Mouse (Mus musculus): Measurements from ENCODE around the gene Wnt5b. TPM values are rescaled to one million over a fixed set of nuclear protein-coding genes. Genes with fewer than 3 reads are reported as not detected.
A peak's percentile ranks its signal among the peaks of the same experiment; 100 is the strongest.

The Wnt5b gene
- 1 to 10 TPM; 1.4 to 1.6 TPM for total RNA-seq (2021)

DNA sequence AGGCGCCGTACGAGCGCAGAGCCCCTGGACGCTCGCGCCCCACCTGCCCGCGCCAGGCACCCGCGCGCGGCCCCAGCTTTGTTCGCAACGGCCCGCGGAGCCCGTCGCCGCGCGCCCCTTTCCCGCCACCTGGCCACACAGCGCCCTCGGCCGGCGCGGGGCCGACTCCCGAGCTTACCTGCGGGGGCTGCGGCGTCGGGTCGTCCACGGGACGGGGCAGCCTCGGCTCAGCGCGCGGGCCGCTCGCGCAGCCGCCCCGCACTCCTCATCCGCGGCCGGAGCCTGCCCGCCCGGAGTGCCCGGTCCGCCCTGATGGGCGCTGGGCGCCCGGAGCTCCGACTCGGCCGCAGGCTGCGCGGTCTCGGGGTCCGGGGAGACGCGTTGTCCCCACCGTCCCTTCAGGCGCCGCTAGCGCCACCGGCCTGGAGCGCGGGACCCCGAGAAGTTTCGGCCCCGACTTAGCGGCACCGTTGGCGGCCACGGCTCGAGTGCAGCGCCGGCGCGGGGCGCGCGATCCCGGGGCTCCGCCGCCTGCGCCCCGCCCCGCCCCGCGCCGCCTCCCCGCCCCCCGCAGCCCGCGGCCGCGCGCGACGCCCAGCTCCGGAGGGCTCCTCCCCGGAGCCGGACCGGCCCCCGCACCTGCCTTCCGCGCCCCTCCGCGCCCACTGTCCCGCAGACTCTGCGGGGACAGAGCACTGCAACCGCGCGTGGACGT lies at the start of gene Wnt5b:
Wnt5b (minus strand) TSS at position 545 of the 715 bp plus-strand sequence.
- peak in 1 of 2 experiments; percentile 18 for DNase-seq (ENCODE audit: low spot score in 2 of 2)

DNA sequence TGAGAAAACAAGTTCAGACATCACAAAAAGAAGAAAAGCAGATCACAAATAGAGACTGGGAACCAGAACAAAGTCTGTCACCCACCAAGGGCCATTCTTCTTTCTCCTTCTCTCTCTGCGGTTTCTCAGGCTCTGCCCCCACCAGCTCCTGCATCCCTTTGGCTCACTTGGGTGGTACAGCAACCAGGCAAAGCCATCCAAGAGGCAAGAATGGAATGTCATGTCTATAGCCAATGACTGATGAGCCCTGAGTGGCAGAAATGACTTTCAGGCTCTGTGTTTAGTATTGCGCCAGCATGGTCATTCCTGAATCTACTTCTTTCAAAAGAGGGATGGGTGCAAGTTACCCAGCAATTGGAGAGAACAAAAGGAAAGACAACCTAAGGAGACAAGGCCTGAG lies 46.7 kb upstream of the Wnt5b start:
- DNase-seq (ENCODE audit: low spot score in 2 of 2), result no peak
- intact Hi-C loops (cut with DNase I), result no loop called here

More for the DNA sequence above, at the start of gene Wnt5b:
- intact Hi-C loops (cut with DNase I), result no loop called here

DNA sequence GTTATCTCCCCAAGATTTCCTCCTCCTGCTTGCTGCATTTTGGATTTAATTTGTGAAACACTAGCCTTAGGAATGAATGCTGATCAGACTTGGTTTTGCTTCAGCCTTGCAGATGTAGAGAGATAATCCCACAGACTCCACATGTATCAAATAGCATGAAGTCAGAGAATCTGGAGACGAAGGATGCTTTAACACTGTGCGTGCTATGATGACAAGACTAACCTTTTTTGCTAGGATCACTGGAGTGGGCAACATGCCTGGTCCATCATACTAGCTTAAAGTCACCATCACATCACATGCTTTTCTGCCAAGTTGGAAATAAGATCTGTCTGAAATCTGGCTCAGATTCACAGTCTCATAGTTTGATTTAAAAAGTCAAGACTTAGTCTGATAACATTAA lies 43.8 kb upstream of the Wnt5b start:
- intact Hi-C loops (cut with DNase I), result no loop called here
- no peak for DNase-seq (ENCODE audit: low spot score in 2 of 2)

DNA sequence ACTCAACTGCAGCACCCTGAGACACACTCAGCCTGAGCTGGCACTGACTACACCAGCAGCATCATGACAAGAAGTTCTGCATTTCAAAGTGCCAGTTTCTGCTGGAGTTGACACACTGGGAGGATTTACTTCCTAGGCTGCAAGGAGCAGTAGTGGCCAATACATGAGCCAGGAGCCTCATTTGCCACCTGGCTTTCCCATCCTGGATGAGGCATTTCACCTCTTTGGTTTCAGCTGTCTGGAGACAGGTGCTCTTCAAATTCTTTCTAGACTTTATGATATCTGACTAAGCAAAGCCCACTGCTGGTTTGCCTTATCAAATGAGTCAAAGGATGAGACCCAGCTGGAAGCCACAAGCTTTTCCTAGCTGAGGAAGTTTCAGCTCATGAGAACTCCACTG lies 43.3 kb upstream of the Wnt5b start:
- no peak for DNase-seq (ENCODE audit: low spot score in 2 of 2)
- intact Hi-C loops (cut with DNase I), result no loop called here

DNA sequence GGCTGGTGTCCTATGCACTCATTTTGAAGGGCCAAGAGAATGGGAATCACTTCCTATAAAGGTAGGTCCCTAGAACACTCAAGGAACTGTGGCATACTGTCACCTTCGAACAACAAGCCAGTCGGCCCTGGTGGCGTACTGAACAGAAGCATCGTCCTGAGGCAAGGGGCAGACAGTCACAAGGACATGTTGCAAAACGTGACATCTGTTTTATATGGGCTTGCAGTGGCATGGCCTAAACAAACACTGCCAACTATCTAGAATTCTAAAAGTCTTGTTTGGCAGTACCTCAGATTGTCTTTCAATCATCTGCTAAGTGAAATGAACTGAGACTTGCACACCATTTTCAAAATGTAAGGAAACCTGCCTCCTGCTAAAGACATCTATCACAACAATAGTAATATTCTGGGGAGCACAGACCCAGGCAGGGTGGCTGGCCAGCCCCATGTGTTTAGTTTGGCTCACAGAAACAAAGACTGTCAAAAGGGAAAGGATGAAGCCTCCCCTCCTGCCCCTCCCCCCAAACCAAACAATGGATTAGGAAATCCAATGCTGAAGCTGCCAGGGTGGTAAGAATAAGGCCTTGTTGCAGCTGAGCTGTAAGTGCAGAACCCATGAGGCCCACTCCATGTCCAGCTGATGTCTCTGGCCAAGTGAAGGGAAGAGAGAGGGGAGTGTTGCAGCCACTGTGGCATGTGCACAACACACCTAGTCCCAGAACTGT lies 41.7 kb upstream of the Wnt5b start:
- DNase-seq (ENCODE audit: low spot score in 2 of 2), result no peak
- intact Hi-C loops (cut with DNase I), result no loop called here

DNA sequence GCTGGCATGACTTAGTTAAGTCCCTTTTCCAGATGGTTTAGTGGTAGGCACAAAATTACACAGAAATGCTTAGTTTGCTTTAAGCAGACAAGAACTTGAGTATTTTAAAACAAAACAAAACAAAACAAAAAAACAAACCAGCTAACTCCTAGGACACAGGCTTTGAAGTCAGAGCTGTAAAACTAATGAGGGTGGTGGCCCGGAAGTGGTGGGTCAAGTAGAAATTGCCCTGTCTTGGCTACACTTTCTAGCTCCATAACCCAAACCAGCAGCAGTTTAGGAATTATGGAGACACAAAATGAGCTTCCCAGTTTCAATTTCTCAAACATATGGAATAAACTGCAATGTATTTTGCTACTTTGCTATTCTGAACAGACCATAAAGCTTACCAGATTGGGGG lies 39.9 kb upstream of the Wnt5b start:
- no peak for DNase-seq (ENCODE audit: low spot score in 2 of 2)
- intact Hi-C loops (cut with DNase I), result no loop called here

DNA sequence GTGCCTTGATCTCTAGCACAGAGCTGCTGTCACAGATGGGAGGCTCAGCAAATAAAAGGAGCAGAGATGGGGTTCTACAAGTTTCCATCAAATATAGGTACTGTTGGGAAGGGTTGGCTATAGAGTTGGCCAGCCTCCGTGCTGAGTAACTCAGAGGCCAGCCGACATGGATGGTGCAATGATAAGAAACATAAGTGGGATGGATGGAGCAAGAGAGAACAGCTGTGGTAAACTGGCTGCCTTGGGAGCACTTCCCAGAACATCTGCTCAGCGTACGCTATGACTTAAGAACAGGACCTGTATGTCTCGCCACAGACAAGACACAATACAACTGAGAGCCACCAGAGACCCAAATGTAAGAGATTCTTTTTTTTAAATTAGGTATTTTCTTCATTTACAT lies 39.0 kb upstream of the Wnt5b start:
- no peak for DNase-seq (ENCODE audit: low spot score in 2 of 2)
- intact Hi-C loops (cut with DNase I), result no loop called here

DNA sequence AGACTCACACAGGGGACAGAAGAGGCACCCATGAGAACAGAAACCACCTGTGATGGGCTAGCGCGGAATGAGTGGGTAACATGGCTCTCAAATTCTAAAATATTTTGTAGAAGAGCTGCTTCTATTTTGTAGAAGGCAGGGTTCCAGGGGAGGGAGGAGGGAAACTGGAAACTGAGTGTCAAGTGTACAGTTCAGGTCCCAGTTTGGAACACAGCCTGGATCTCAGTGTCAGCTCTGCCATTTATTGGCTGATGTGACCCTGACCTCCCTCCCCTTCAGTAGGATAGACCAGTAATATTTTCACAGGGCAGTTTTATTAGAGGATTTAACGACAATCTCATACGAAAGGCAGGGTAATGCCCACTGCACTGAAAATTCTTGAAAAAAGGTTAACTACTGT lies 32.6 kb upstream of the Wnt5b start:
- no peak for DNase-seq (ENCODE audit: low spot score in 2 of 2)
- intact Hi-C loops (cut with DNase I), result no loop called here

DNA sequence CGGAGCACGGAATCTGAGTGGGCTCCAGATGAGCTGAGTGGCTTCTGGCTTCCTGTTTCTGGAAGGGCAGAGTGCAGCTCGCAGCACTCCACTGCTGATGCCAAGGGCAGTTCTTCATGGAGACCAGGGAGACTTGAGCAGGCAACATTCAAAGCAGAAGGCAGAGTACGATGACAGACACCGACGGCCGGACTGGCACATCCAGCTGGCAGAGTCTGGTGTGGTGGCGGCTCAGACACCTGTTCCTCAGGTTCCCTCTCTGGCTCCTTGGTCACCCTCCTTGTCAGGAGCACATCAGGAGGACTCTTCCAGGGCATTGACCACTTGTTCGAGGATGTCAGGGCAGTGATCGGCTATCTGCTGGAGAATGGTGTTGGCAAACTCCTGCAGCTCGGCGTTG lies 31.2 kb upstream of the Wnt5b start:
- intact Hi-C loops (cut with DNase I), result no loop called here
- no peak for DNase-seq (ENCODE audit: low spot score in 2 of 2)

DNA sequence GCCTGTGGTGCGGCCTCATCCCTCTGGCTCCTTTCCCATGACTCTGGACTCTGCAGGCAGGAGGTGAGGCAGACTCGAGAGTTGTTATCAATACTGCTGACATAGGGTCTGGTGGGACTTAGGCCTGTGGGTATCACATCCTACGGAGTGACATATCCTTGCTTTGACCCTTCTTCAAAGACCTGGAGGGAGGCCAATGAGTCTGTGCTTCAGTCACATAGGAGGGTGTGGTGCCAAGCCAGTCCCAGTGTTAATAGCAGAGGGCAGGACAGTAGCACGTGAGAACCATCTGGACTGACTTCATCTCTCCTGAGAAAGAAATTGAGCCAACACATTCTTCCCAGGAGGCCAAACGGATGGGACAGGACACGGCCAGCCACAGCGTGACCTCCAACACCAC lies 28.1 kb upstream of the Wnt5b start:
- intact Hi-C loops (cut with DNase I), result no loop called here
- DNase-seq (ENCODE audit: low spot score in 2 of 2), result no peak

DNA sequence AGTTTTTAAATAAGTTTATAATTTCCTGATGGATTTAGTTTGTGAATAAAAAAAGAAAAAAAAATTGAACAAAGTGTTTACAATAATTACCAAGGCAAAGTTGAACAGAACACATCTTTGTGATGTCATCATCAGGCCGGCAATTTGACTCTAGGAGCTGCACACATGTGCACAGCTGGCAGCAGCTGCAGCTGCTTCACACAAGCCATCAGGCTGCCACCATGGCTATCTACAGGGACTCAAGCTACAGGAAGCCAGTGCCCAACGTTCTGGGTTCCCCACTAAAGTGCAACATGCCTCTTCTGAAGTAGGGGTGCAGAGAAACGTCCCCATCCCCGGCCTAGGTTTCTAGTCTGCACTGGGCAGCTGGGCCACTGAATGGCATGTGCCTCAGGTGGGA lies 26.6 kb upstream of the Wnt5b start:
- intact Hi-C loops (cut with DNase I), result no loop called here
- no peak for DNase-seq (ENCODE audit: low spot score in 2 of 2)

DNA sequence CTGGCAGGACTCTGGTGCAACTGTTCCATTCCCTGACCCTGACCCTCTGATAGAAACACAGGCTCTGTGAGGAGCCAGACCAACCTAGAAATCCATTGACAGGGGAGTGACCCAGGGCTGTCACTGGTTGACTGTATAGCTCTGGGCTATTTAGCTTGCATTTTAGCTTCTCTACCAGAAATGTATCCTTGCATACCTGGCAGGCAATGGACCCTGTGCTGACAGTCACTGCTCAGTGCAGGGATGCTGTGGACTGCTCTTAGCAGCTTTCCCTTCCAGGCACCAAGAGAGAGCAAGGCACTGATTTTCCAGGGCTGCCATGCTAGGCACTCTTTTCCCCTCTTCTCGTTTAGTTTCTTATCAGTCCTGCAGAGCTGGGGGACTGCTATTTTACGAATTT lies 24.2 kb upstream of the Wnt5b start:
- intact Hi-C loops (cut with DNase I), result no loop called here
- DNase-seq (ENCODE audit: low spot score in 2 of 2), result no peak

DNA sequence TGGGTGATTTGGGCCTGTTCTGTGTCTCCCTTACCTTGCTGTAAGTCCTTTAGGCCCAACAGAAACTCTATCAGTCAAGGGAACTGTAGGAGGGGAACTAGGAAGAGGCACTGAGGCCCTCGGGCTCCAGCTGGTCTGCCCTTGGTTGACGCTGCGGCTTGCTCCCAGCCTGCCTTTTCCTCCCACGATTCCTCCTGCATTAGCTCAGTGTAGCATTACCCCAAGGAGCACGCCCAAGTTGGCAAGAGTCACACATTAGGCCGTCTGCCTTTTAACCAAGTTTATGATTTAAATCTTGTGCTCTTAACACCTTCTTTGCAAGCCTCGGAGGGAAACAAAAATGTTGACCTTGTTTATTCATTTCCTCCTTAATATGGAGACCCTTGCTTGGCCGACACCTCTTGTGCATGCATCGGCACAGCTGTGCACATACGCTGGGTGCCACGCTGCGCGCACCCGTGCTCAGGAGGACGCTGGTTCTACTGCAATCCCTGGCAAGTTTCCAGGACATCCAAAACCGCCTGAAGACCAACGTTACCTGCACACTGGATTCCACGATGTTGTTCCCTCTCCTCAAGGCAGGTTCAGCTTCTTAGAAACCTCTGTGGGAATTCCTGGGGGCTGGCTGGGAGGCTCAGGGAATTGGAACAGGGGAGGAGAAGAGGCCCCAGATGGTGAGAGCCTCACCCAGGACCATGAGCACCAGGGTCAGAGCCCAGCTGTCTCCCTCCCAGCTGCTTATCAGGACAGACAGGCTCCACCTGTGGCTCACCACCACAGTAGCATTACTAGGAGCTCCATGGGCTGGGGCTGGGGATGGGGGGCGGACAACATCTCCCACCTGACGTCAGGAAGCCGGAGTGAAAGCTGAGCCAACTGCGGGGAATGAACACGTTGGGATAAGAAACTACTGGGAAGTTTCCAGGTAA lies 21.6 kb upstream of the Wnt5b start:
- intact Hi-C loops (cut with DNase I), result no loop called here
- DNase-seq (ENCODE audit: low spot score in 2 of 2), result no peak

DNA sequence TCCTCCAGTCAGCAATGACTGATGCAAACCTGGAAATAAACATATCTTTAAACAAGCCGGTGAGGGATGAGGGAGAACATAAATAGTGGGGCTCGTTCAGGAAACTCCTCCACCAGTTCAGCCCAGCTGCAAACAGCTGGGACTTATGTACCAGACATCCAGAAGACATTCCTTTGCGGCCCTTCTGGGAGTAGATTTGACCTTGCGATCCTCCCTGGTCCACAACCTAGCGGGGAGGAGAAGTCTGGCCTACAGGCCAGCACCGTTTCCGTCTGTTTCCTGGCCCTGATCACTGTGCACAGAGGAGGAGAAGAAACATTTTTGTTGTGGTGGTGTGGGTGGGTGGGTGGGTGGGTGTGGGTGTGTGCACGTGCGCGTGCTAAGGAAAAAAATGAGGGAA lies 18.4 kb upstream of the Wnt5b start:
- intact Hi-C loops (cut with DNase I), result no loop called here
- DNase-seq (ENCODE audit: low spot score in 2 of 2), result no peak

DNA sequence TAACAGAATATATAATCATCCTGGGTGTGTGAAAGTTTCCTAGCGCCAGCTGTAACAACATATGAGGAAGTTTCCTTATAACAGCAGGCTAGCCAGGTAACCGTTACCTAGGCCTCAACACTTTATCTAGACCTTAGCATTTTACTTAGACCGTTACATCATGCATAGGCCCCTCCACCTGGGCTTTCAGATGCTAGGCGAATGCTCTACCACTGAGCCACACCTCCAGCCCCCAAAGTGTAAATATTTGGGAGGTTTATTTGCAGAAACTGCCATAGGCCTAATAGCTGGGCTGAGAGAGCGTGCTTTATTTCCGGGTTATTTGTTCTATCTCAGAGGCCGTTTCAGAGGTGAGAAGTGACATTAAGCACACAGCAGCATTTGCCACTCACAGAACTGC lies 14.7 kb upstream of the Wnt5b start:
- intact Hi-C loops (cut with DNase I), result no loop called here
- DNase-seq (ENCODE audit: low spot score in 2 of 2), result no peak

DNA sequence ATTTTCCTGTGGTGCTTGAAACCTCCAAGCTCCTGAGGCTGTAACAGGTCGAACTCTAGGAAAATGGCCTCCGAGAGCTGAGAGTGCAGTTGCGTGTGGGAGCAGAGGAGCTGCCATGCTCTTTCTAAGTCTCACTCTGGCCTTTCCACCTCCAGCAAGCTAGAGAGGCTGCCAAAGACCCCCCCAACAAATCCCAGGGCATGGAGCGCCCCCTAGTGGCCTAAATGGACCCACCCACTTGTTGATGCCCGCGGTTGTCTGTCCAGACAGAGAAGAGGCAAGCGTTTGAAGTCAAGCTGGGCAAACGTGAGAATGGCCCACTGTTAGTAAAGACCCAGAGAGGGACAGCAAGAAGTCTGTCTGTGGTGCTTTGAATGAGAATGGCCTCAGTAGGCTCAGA lies 10.3 kb upstream of the Wnt5b start:
- intact Hi-C loops (cut with DNase I), result no loop called here
- no peak for DNase-seq (ENCODE audit: low spot score in 2 of 2)

DNA sequence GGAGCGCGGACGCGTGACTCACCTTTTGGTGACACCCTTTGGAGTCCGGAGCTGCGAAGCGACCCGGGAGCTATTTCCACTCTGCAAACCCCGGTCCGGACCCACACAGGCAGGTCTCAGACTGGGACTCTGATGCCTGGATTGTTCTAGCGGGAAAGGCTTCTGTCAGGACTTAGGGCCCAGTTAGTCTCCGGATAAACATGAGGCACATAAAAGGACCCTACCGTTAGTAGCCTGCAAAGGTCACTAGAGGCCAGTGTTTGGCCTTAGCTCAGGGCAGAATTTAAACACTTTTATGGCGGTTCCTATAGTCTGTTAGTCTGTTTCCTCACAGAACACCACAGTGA lies 344 bp upstream of the Wnt5b start:
- peak in 1 of 2 experiments; percentile 12 for DNase-seq (ENCODE audit: low spot score in 2 of 2)
- intact Hi-C loops (cut with DNase I), result no loop called here

DNA sequence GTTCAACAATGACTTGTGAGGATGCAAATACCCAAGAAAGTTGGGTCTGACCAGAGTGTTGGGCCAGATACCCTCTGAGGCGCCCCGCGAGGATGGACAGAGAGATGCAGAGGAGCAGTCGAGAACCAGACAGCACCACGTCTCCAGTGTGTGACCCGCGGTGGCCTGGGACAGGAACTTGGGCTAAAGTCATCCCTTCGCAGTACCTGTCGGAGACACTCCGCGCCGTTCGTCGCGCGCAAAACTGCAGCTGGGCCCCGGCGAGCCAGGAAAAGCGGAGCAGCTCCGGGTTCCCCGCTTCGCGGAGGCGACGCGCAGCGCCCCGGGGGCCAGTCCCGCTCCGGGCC lies 718 bp downstream of the Wnt5b start:
- no peak for DNase-seq (ENCODE audit: low spot score in 2 of 2)
- intact Hi-C loops (cut with DNase I), result no loop called here

DNA sequence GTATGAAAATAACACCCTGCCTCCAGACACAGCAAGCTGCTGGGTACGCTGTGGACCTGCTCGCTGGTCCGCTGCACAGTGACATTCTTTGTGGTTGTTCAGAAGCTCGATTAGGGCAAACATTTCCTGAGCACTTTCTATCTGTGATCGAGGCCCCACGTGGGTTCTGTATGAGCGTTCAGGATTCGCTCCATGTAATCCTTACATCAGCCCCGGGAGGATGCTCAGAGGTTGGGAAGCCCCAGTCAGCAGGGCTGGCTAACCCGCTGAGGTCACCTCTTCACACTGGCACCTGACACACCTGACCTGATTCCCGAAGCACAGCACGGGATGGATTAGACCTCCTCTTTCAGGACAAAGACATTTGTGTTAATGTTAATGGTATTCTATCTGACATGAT lies 8.3 kb downstream of the Wnt5b start:
- intact Hi-C loops (cut with DNase I), result no loop called here
- DNase-seq (ENCODE audit: low spot score in 2 of 2), result no peak

DNA sequence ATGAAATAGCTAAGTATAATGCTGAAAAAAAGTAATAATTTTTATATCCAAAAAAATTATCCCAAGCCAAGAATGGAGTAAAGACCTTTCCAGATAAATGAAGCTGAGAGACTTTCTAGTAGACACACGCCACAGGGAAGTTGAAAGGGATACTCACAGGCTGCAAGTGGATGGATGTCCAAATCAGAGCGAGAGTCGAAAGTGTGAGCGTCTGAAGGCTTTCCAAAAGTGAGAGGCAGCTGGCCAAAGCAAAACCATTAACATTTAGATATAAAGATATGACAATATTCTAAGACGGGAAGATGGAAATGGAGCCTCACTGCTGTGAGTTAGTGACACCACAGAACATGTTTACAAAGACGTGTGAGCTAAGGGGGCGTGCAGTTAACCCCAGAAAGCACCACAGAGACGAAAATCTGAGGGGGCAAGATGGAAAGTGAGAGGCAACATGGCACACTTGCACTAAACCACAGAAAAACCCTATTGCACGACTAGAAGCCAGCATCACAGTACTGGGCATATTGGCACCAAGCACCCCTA lies 10.9 kb downstream of the Wnt5b start:
- no peak for DNase-seq (ENCODE audit: low spot score in 2 of 2)
- intact Hi-C loops (cut with DNase I), result no loop called here
